Mouse (Mus musculus) forebrain, embryonic 13.5 days (tissue): ENCODE measurements around the gene Hdac4. TPM values are rescaled to one million over a fixed set of nuclear protein-coding genes. Genes with fewer than 3 reads are reported as not detected.

Experiments used
- ATAC-seq: fragments of 200-750 bp; cut with Nextera tagmentation; 2 replicates; pipeline ENCODE4 v1.8.0; 2017
- H3K27ac ChIP-seq: fragments of 300-500 bp; sonication (generic); 2 replicates; pipeline ENCODE4 v1.5.1; 2015; ENCODE audit warnings: inconsistent platforms, mild to moderate bottlenecking, moderate library complexity
- H3K27me3 ChIP-seq: fragments of 300-500 bp; sonication (generic); 2 replicates; pipeline ENCODE4 v1.6.1; 2015; ENCODE audit warnings: mild to moderate bottlenecking, inconsistent platforms
- H3K36me3 ChIP-seq: fragments of 300-500 bp; sonication (generic); 2 replicates; pipeline ENCODE4 v1.6.1; 2015; ENCODE audit warnings: mild to moderate bottlenecking, inconsistent platforms; ENCODE audit not compliant: poor library complexity, severe bottlenecking
- H3K4me1 ChIP-seq: fragments of 300-500 bp; sonication (generic); 2 replicates; pipeline ENCODE4 v1.6.1; 2015; ENCODE audit warnings: inconsistent platforms
- H3K4me2 ChIP-seq: fragments of 300-500 bp; sonication (generic); 2 replicates; pipeline ENCODE4 v1.6.1; 2015; ENCODE audit warnings: inconsistent platforms, mild to moderate bottlenecking, moderate library complexity
- H3K4me3 ChIP-seq: fragments of 300-500 bp; sonication (generic); 2 replicates; pipeline ENCODE4 v1.5.1; 2015; ENCODE audit warnings: mild to moderate bottlenecking, inconsistent platforms
- H3K9ac ChIP-seq: fragments of 300-500 bp; sonication (generic); 2 replicates; pipeline ENCODE4 v1.6.1; 2015; ENCODE audit warnings: mild to moderate bottlenecking, inconsistent platforms
- H3K9me3 ChIP-seq: fragments of 300-500 bp; sonication (generic); replicated peaks from 2 replicates; pipeline ENCODE4 v1.6.1; 2016; ENCODE audit warnings: inconsistent platforms
- WGBS: fragments of 180-500 bp; shearing (Covaris S2); methylation state at CpG from one replicate; pipeline ENCODE4 v1.1.7; 2015; 5-methylcytosine and 5-hydroxymethylcytosine counted together
- polyA plus RNA-seq: library from polyadenylated mRNA; unstranded; fragments of >200 nt; fragmentation: Nextera tagmentation; extraction: Ambion mirVana; gene quantifications from 2 replicates; pipeline ENCODE4 v1.2.1, GENCODE M21; 2015

Hdac4 gene
- polyA plus RNA-seq, 1 experiment from 2014 or later: 22.6 TPM

- Histone ChIP-seq H3K9ac (0 out of 2 replicates have a peak overlapping the region, but pooled peaks have one; percentile 90), H3K27me3 (no peaks in the 10 kb centered on the region), H3K9me3 (no peaks in the 10 kb centered on the region), H3K36me3 (no peaks in the 10 kb centered on the region), H3K4me1 (peaks cover 54% of the 10 kb centered on the region), H3K27ac (no peak overlapping the region), H3K4me2 (peak overlapping the region; percentile 66), H3K4me3 (no peak overlapping the region)
- no peak for ATAC-seq
- 44% methylated on average over 3 of the region's 3 CpGs for WGBS
Measured at GRCm38 (mm10) chr1:92177196-92177595, 18.3 kb downstream of the Hdac4 start.

GRCm38 (mm10) chr1:92175266-92175665 is 20.2 kb downstream of the Hdac4 start:
- WGBS: 91% methylated on average over 6 of the region's 6 CpGs
- H3K4me1 ChIP-seq: peaks cover 52% of the 10 kb centered on the region
- H3K4me3 ChIP-seq: no peak overlapping the region
- H3K4me2 ChIP-seq: no peak overlapping the region
- no peaks in the 10 kb centered on the region for H3K36me3 ChIP-seq
- H3K27ac ChIP-seq: no peak overlapping the region
- H3K27me3 ChIP-seq: no peaks in the 10 kb centered on the region
- ATAC-seq: no peak
- H3K9me3 ChIP-seq: no peaks in the 10 kb centered on the region
- H3K9ac ChIP-seq: no peak overlapping the region

GRCm38 (mm10) chr1:92174898-92175255 is 20.6 kb downstream of the Hdac4 start:
- 85% methylated on average over 5 of the region's 5 CpGs for WGBS
- H3K27me3 ChIP-seq: no peaks in the 10 kb centered on the region
- H3K4me1 ChIP-seq: peaks cover 52% of the 10 kb centered on the region

GRCm38 (mm10) chr1:92174251-92174897 is 21.1 kb downstream of the Hdac4 start:
- Histone ChIP-seq H3K27ac (no peak overlapping the region), H3K4me1 (peaks cover 55% of the 10 kb centered on the region)

More at GRCm38 (mm10) chr1:92174898-92175255, 20.6 kb downstream of the Hdac4 start:
- Histone ChIP-seq H3K27ac (no peak overlapping the region), H3K4me3 (no peak overlapping the region), H3K9me3 (no peaks in the 10 kb centered on the region), H3K9ac (no peak overlapping the region), H3K36me3 (no peaks in the 10 kb centered on the region), H3K4me2 (no peak overlapping the region)
- no peak for ATAC-seq

GRCm38 (mm10) chr1:92170616-92171235 is 24.8 kb downstream of the Hdac4 start:
- Histone ChIP-seq H3K27me3 (no peaks in the 10 kb centered on the region), H3K4me2 (no peak overlapping the region), H3K9me3 (no peaks in the 10 kb centered on the region), H3K4me3 (no peak overlapping the region), H3K27ac (no peak overlapping the region), H3K36me3 (no peaks in the 10 kb centered on the region), H3K4me1 (peaks cover 32% of the 10 kb centered on the region), H3K9ac (no peak overlapping the region)
- 84% methylated on average over 5 of the region's 5 CpGs for WGBS
- no peak for ATAC-seq

More at GRCm38 (mm10) chr1:92174251-92174897, 21.1 kb downstream of the Hdac4 start:
- no peaks in the 10 kb centered on the region for H3K36me3 ChIP-seq
- no peak overlapping the region for H3K4me3 ChIP-seq
- H3K27me3 ChIP-seq: no peaks in the 10 kb centered on the region
- ATAC-seq: no peak
- no peaks in the 10 kb centered on the region for H3K9me3 ChIP-seq
- no peak overlapping the region for H3K4me2 ChIP-seq
- H3K9ac ChIP-seq: no peak overlapping the region
- WGBS: 48% methylated on average over 3 of the region's 3 CpGs

GRCm38 (mm10) chr1:92169776-92170055 is 25.8 kb downstream of the Hdac4 start:
- Histone ChIP-seq H3K4me3 (no peak overlapping the region), H3K4me2 (no peak overlapping the region), H3K9ac (no peak overlapping the region), H3K27me3 (no peaks in the 10 kb centered on the region), H3K9me3 (no peaks in the 10 kb centered on the region), H3K4me1 (peaks cover 27% of the 10 kb centered on the region), H3K36me3 (no peaks in the 10 kb centered on the region), H3K27ac (no peak overlapping the region)
- no peak for ATAC-seq

- Histone ChIP-seq H3K27ac (no peak overlapping the region), H3K4me3 (no peak overlapping the region), H3K9me3 (no peaks in the 10 kb centered on the region), H3K36me3 (no peaks in the 10 kb centered on the region), H3K4me1 (peaks cover 28% of the 10 kb centered on the region), H3K27me3 (no peaks in the 10 kb centered on the region), H3K4me2 (no peak overlapping the region), H3K9ac (no peak overlapping the region)
- no peak for ATAC-seq
- 92% methylated on average over 4 of the region's 4 CpGs for WGBS
Measured at GRCm38 (mm10) chr1:92168900-92169775, 26.4 kb downstream of the Hdac4 start.

GRCm38 (mm10) chr1:92163932-92164331 is 31.6 kb downstream of the Hdac4 start:
- peaks cover 21% of the 10 kb centered on the region for H3K4me1 ChIP-seq
- no peak overlapping the region for H3K9ac ChIP-seq
- no peak for ATAC-seq
- H3K4me3 ChIP-seq: no peak overlapping the region
- 80% methylated on average over 1 of the region's 1 CpGs for WGBS
- H3K27me3 ChIP-seq: no peaks in the 10 kb centered on the region
- no peaks in the 10 kb centered on the region for H3K9me3 ChIP-seq
- no peak overlapping the region for H3K4me2 ChIP-seq
- no peak overlapping the region for H3K27ac ChIP-seq
- no peaks in the 10 kb centered on the region for H3K36me3 ChIP-seq

- no peak for ATAC-seq
- Histone ChIP-seq H3K27me3 (no peaks in the 10 kb centered on the region), H3K9me3 (no peaks in the 10 kb centered on the region), H3K9ac (no peak overlapping the region), H3K4me2 (no peak overlapping the region), H3K27ac (no peak overlapping the region), H3K36me3 (no peaks in the 10 kb centered on the region), H3K4me1 (peaks cover 17% of the 10 kb centered on the region), H3K4me3 (no peak overlapping the region)
- 98% methylated on average over 4 of the region's 4 CpGs for WGBS
Measured at GRCm38 (mm10) chr1:92159804-92160203, 35.7 kb downstream of the Hdac4 start.

GRCm38 (mm10) chr1:92150201-92150600 is 45.3 kb downstream of the Hdac4 start:
- WGBS: 82% methylated on average over 1 of the region's 1 CpGs
- H3K4me2 ChIP-seq: no peak overlapping the region
- H3K9ac ChIP-seq: no peak overlapping the region
- H3K36me3 ChIP-seq: peaks cover 14% of the 10 kb centered on the region
- H3K27me3 ChIP-seq: no peaks in the 10 kb centered on the region
- H3K4me1 ChIP-seq: peaks cover under 1% of the 10 kb centered on the region
- H3K4me3 ChIP-seq: no peak overlapping the region
- no peak overlapping the region for H3K27ac ChIP-seq
- no peaks in the 10 kb centered on the region for H3K9me3 ChIP-seq
- ATAC-seq: no peak

GRCm38 (mm10) chr1:92148527-92148926 is 47.0 kb downstream of the Hdac4 start:
- Histone ChIP-seq H3K4me2 (no peak overlapping the region), H3K9ac (no peak overlapping the region), H3K9me3 (no peaks in the 10 kb centered on the region), H3K27ac (no peak overlapping the region), H3K36me3 (peaks cover 19% of the 10 kb centered on the region), H3K4me1 (peaks cover 15% of the 10 kb centered on the region), H3K27me3 (no peaks in the 10 kb centered on the region), H3K4me3 (no peak overlapping the region)
- ATAC-seq: no peak
- 97% methylated on average over 1 of the region's 1 CpGs for WGBS

- WGBS: 88% methylated on average over 6 of the region's 6 CpGs
Measured at GRCm38 (mm10) chr1:92144868-92145534, 50.5 kb downstream of the Hdac4 start.

More at GRCm38 (mm10) chr1:92144868-92145534, 50.5 kb downstream of the Hdac4 start:
- Histone ChIP-seq H3K9ac (no peak overlapping the region), H3K9me3 (no peaks in the 10 kb centered on the region), H3K4me1 (peaks cover 32% of the 10 kb centered on the region), H3K36me3 (peaks cover 23% of the 10 kb centered on the region), H3K27me3 (no peaks in the 10 kb centered on the region), H3K4me3 (no peak overlapping the region), H3K27ac (no peak overlapping the region), H3K4me2 (no peak overlapping the region)
- ATAC-seq: no peak
